Mouse (Mus musculus): ENCODE results near the gene Ly6g. TPM values are rescaled to one million over a fixed set of nuclear protein-coding genes. Genes with fewer than 3 reads are reported as not detected.

Ly6g gene
- total RNA-seq, 2 experiments from 2014 or later = not detected

Other genes with a start within 250 kb of the Ly6g start
- gene Ly6i, start 171.8 kb upstream of the Ly6g start, total RNA-seq (2021) = under 1 TPM; 0.18 to 0.33 TPM
- 10 to 100 TPM; 47.1 to 47.2 TPM for gene Ly6a, start 157.2 kb upstream of the Ly6g start, total RNA-seq (2021)
- 100 to 1,000 TPM in 1 of 2 experiments, 10 to 100 TPM in 1; 80.0 to 141 TPM for gene Ly6c1, start 106.4 kb upstream of the Ly6g start, total RNA-seq (2021)
- gene Ly6c2, start 43.3 kb upstream of the Ly6g start, total RNA-seq (2021) = 1 to 10 TPM; 1.9 to 3.3 TPM
- gene BC025446, start 61.1 kb downstream of the Ly6g start, total RNA-seq (2021) = not detected
- gene Ly6f, start 113.2 kb downstream of the Ly6g start, total RNA-seq (2021) = not detected